Mouse (Mus musculus) lung, embryonic 14.5 days (tissue): ENCODE results near the gene Pfdn5. TPM values are rescaled to one million over a fixed set of nuclear protein-coding genes. Genes with fewer than 3 reads are reported as not detected.

Experiments used
- ATAC-seq: fragments of 200-750 bp; cut with Nextera tagmentation; 2 replicates; pipeline ENCODE4 v1.8.0; 2017; ENCODE audit warnings: mild to moderate bottlenecking, moderate TSS enrichment, moderate library complexity; ENCODE audit not compliant: insufficient read depth
- DNase-seq: peaks from one replicate; pipeline ENCODE4 v3.0.0-alpha.2; 2015
- H3K27ac ChIP-seq: fragments of 300-500 bp; sonication (generic); 2 replicates; pipeline ENCODE4 v1.5.1; 2014; ENCODE audit warnings: low read depth, mild to moderate bottlenecking, moderate library complexity
- H3K27me3 ChIP-seq: fragments of 300-500 bp; sonication (generic); 2 replicates; pipeline ENCODE4 v1.6.1; 2014; ENCODE audit warnings: low read length, control low read depth; ENCODE audit not compliant: insufficient read depth
- H3K36me3 ChIP-seq: fragments of 300-500 bp; sonication (generic); 2 replicates; pipeline ENCODE4 v1.6.1; 2014; ENCODE audit warnings: control low read depth; ENCODE audit not compliant: insufficient read depth
- H3K4me1 ChIP-seq: fragments of 300-500 bp; sonication (generic); 2 replicates; pipeline ENCODE4 v1.6.1; 2014; ENCODE audit warnings: antibody characterized with exemption, control low read depth; ENCODE audit not compliant: insufficient read depth
- H3K4me2 ChIP-seq: fragments of 300-500 bp; sonication (generic); 2 replicates; pipeline ENCODE4 v1.6.1; 2014; ENCODE audit warnings: mild to moderate bottlenecking
- H3K4me3 ChIP-seq: fragments of 300-500 bp; sonication (generic); 2 replicates; pipeline ENCODE4 v1.5.1; 2014; ENCODE audit warnings: low read depth, low read length
- H3K9ac ChIP-seq: fragments of 300-500 bp; sonication (generic); 2 replicates; pipeline ENCODE4 v1.6.1; 2014
- H3K9me3 ChIP-seq: fragments of 300-500 bp; sonication (generic); 2 replicates; pipeline ENCODE4 v1.6.1; 2016; ENCODE audit warnings: low read depth, low read length, control low read depth
- CTCF ChIP-seq: IDR thresholded peaks from 2 replicates; pipeline ENCODE4 v1.5.1; 2016; ENCODE audit warnings: antibody characterized with exemption, low read depth
- WGBS: fragments of 180-500 bp; shearing (Covaris S2); extraction: QIAGEN DNeasy Blood & Tissue Kit; methylation state at CpG from one replicate; pipeline ENCODE4 v1.1.7; 2014; 5-methylcytosine and 5-hydroxymethylcytosine counted together
- polyA plus RNA-seq: library from polyadenylated mRNA; unstranded; fragments of >200 nt; fragmentation: Nextera tagmentation; extraction: Ambion mirVana; gene quantifications from 2 replicates; pipeline ENCODE4 v1.2.1, GENCODE M21; 2014

Gene Pfdn5
- polyA plus RNA-seq, 1 experiment from 2014 or later = 477 TPM

- H3K9ac ChIP-seq = no peak overlapping the region
- H3K9me3 ChIP-seq = no peaks in the 10 kb centered on the region
- no peaks in the 10 kb centered on the region for H3K27me3 ChIP-seq
- ATAC-seq = no peak
- H3K27ac ChIP-seq = no peak overlapping the region
- H3K4me1 ChIP-seq = no peaks in the 10 kb centered on the region
- TF ChIP-seq CTCF = no peak
- no peak overlapping the region for H3K4me3 ChIP-seq
- no peak for DNase-seq
- H3K4me2 ChIP-seq = no peak overlapping the region
- H3K36me3 ChIP-seq = peaks cover 83% of the 10 kb centered on the region
These were observed 14.4 kb upstream of the Pfdn5 start for GRCm38 (mm10) chr15:102311489-102311888.

GRCm38 (mm10) chr15:102315292-102315691 lies 10.6 kb upstream of the Pfdn5 start:
- H3K27ac ChIP-seq = no peak overlapping the region
- no peaks in the 10 kb centered on the region for H3K27me3 ChIP-seq
- 87% methylated on average over 8 of the region's 8 CpGs for WGBS
- H3K9ac ChIP-seq = no peak overlapping the region
- H3K36me3 ChIP-seq = peaks cover 89% of the 10 kb centered on the region
- no peak for ATAC-seq
- no peak overlapping the region for H3K4me2 ChIP-seq
- TF ChIP-seq CTCF = no peak
- H3K4me3 ChIP-seq = no peak overlapping the region
- no peak for DNase-seq
- no peaks in the 10 kb centered on the region for H3K9me3 ChIP-seq
- no peaks in the 10 kb centered on the region for H3K4me1 ChIP-seq

GRCm38 (mm10) chr15:102316263-102316662 lies 9.7 kb upstream of the Pfdn5 start:
- Histone ChIP-seq H3K27me3 (no peaks in the 10 kb centered on the region), H3K27ac (no peak overlapping the region), H3K4me2 (no peak overlapping the region), H3K9ac (no peak overlapping the region), H3K4me1 (no peaks in the 10 kb centered on the region), H3K4me3 (no peak overlapping the region), H3K9me3 (no peaks in the 10 kb centered on the region), H3K36me3 (peaks cover 92% of the 10 kb centered on the region)
- TF ChIP-seq CTCF = peak; percentile 72
- DNase-seq = peak; percentile 77
- WGBS = 86% methylated on average over 6 of the region's 6 CpGs
- no peak for ATAC-seq

DNA sequence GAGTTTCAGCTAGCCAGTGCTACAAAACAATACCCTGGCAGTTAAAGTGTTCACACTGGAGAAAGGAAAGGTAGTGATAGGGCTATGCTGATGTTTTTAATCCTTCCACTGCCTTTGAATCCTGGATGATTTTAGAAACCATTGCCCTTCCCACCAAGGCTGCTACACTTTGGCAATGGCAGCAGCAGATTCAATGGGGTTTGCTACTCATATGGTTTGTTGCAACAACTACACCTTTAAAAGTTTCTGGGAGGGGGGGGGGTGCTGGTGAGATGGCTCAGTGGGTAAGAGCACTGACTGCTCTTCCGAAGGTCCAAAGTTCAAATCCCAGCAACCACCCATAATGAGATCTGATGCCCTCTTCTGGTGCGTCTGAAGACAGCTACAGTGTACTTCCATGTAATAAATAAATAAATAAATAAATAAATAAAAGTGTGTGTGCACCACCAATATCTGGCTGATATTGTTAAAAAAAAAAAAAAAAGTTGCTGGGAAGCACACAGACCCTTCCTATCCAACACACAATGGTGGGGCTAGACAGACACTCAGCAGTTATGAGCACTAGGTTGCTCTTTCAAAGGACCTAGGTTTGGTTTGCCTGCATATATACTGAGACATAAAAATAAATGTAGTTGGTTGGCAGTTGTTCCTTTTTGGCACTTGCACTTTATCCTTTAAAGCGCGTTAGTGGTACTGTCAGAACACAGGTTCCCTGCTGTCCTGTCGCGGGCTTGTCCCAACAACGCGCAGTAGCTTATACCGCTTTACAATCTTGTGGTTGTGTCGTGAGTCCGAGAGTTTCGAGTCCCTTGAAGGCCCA lies 1.1 kb upstream of the Pfdn5 start:
- no peaks in the 10 kb centered on the region for H3K9me3 ChIP-seq
- peaks cover 71% of the 10 kb centered on the region for H3K36me3 ChIP-seq
- 0 out of 2 replicates have a peak, but pooled peaks have one; percentile 3 for TF ChIP-seq CTCF
- peak overlapping the region; percentile 90 for H3K4me2 ChIP-seq
- H3K4me3 ChIP-seq = peak overlapping the region; percentile 5; the same call in 1 of the 2 replicates
- no peaks in the 10 kb centered on the region for H3K27me3 ChIP-seq
- ATAC-seq (no peak), DNase-seq (no peak)
- WGBS = 70% methylated on average over 12 of the region's 12 CpGs
- H3K4me1 ChIP-seq = peaks cover 5% of the 10 kb centered on the region; the same call in 1 of the 2 replicates
- no peak overlapping the region for H3K9ac ChIP-seq
- no peak overlapping the region for H3K27ac ChIP-seq

DNA sequence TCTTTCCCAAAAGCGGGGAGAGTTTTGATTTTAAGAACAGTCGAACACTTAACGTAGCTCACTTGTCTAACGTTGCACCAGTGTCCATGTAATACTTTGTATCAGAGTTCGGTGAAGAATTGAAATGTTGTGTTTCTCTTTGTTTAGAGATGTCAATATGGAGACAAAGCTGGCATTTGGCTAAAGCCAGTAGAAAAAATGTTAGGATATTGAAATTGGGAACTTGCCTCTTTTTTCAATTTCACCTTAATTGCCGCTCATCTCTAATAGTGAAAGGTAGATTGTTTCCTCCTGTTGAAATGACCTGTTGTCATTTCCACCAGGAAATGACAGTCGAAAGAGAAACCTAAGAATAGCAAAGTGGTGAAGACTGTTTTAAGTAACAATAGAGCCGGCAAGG lies 976 bp downstream of the Pfdn5 start:
- ATAC-seq (no peak), DNase-seq (no peak)
- peaks cover 61% of the 10 kb centered on the region for H3K36me3 ChIP-seq
- H3K27ac ChIP-seq = no peak overlapping the region
- H3K9ac ChIP-seq = peak overlapping the region; percentile 82
- TF ChIP-seq CTCF = no peak
- peaks cover 5% of the 10 kb centered on the region; the same call in 1 of the 2 replicates for H3K4me1 ChIP-seq
- 58% methylated on average over 8 of the region's 8 CpGs for WGBS
- H3K4me3 ChIP-seq = peak overlapping the region; percentile 84
- H3K27me3 ChIP-seq = no peaks in the 10 kb centered on the region
- peak overlapping the region; percentile 90 for H3K4me2 ChIP-seq
- H3K9me3 ChIP-seq = no peaks in the 10 kb centered on the region

- H3K4me2 ChIP-seq = peak within 1 kb of the TSS; percentile 87
- peak within 1 kb of the TSS; percentile 80 for H3K27ac ChIP-seq
- no peaks in the 10 kb centered on the region for H3K27me3 ChIP-seq
- WGBS = under 1% methylated on average over 30 of the region's 30 CpGs
- H3K4me1 ChIP-seq = peaks cover 14% of the 10 kb centered on the region
- DNase-seq (peak; percentile 94), ATAC-seq (peak; percentile 95)
- no peak for TF ChIP-seq CTCF
- H3K4me3 ChIP-seq = peak within 1 kb of the TSS; percentile 78
- peak within 1 kb of the TSS; percentile 66 for H3K9ac ChIP-seq
- H3K9me3 ChIP-seq = no peaks in the 10 kb centered on the region
- H3K36me3 ChIP-seq = peaks cover 66% of the 10 kb centered on the region
These were observed 5.7 kb downstream of the Pfdn5 start, which contains the start of gene Myg1 for GRCm38 (mm10) chr15:102331610-102332015. Myg1 (plus strand) TSS chr15:102331709.

GRCm38 (mm10) chr15:102335254-102335653 lies 9.3 kb downstream of the Pfdn5 start:
- peaks cover 76% of the 10 kb centered on the region for H3K36me3 ChIP-seq

More at GRCm38 (mm10) chr15:102335254-102335653, 9.3 kb downstream of the Pfdn5 start:
- no peak overlapping the region for H3K27ac ChIP-seq
- H3K4me3 ChIP-seq = no peak overlapping the region
- H3K9me3 ChIP-seq = no peaks in the 10 kb centered on the region
- no peak overlapping the region for H3K4me2 ChIP-seq
- WGBS = 81% methylated on average over 8 of the region's 8 CpGs
- no peak for TF ChIP-seq CTCF
- ATAC-seq (no peak), DNase-seq (peak; percentile 21)
- no peaks in the 10 kb centered on the region for H3K27me3 ChIP-seq
- peaks cover 9% of the 10 kb centered on the region for H3K4me1 ChIP-seq
- H3K9ac ChIP-seq = no peak overlapping the region
